Mouse (Mus musculus): ENCODE measurements around the gene Zfp457. TPM values are rescaled to one million over a fixed set of nuclear protein-coding genes. Genes with fewer than 3 reads are reported as not detected.
"Not testable (repeated sequence)": the region's sequence is repeated elsewhere in the genome, so short reads cannot be mapped to it uniquely, and the experiment has no call there.

Zfp457 gene
- polyA plus RNA-seq, 1 experiment from 2014 or later = 0.39 TPM

DNA sequence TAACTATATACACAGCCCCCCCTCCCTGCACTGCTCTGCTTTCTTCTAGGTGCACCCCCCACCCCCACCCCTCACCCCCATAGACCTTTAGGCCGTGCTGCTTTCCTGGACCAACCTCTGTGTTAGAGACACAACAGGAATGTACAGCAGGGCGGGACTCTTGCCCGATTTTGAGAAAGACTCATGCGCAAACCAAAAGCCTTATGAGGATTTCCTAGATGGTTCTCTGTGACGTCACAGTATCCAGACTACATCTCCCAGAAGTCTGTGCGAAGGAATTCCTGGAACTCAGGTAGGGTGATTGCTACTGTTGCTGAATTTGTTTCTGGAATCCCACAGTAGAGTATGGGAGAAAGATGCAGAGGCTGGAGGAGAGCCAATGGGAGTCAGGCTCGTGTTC lies 28.0 kb downstream of the Zfp457 start, which contains the start of gene Zfp458:
Gene Zfp458, minus strand, starts transcription at position 153 of the 400 bp plus-strand sequence.
- ATAC-seq (no peak), DNase-seq (no peak)
- no peaks in the 10 kb centered on the region for H3K36me3 ChIP-seq (replicated peaks; ENCODE audit: insufficient read depth, low read length)
- H3K9me3 ChIP-seq (ENCODE audit: low read length) = no peaks in the 10 kb centered on the region
- TF ChIP-seq CTCF (IDR thresholded peaks at IDR 0.05; ENCODE audit: low read depth) = no peak
- no peak for TF ChIP-seq EP300 (IDR thresholded peaks at IDR 0.05; ENCODE audit: low read depth)
- no peaks in the 10 kb centered on the region for H3K4me1 ChIP-seq (ENCODE audit: insufficient read depth)
- no peak within 1 kb of the TSS for H3K27ac ChIP-seq (ENCODE audit: low read depth)
- H3K4me2 ChIP-seq (ENCODE audit: low read depth, low read length) = no peak within 1 kb of the TSS
- 43% methylated on average over 7 of the region's 7 CpGs for WGBS (ENCODE audit: insufficient replicate concordance)
- no peak within 1 kb of the TSS for H3K9ac ChIP-seq (replicated peaks)
- H3K27me3 ChIP-seq (ENCODE audit: insufficient read depth, low read length) = no peaks in the 10 kb centered on the region
- no peak within 1 kb of the TSS for H3K4me3 ChIP-seq (ENCODE audit: low read depth, low read length)

- 0 out of 2 replicates have a peak overlapping the region, but pooled peaks have one; percentile 72 for H3K27ac ChIP-seq (ENCODE audit: low read depth)
- H3K4me3 ChIP-seq (ENCODE audit: low read depth, low read length) = peak overlapping the region; percentile 73
- not testable (repeated sequence) for DNase-seq; H3K4me1 ChIP-seq (ENCODE audit: insufficient read depth); H3K9me3 ChIP-seq (ENCODE audit: low read length); H3K36me3 ChIP-seq (replicated peaks; ENCODE audit: insufficient read depth, low read length); H3K27me3 ChIP-seq (ENCODE audit: insufficient read depth, low read length)
- peak; percentile 48 for ATAC-seq
- H3K4me2 ChIP-seq (ENCODE audit: low read depth, low read length) = peak overlapping the region; percentile 81
- WGBS (ENCODE audit: insufficient replicate concordance) = 35% methylated on average over 8 of the region's 9 CpGs
- peak overlapping the region; percentile 77 for H3K9ac ChIP-seq (replicated peaks)
These were observed 36.8 kb downstream of the Zfp457 start for GRCm38 (mm10) chr13:67269383-67270065.

GRCm38 (mm10) chr13:67268568-67269369 lies 37.5 kb downstream of the Zfp457 start:
- Histone ChIP-seq H3K27me3 (ENCODE audit: insufficient read depth, low read length) (no peaks in the 10 kb centered on the region), H3K9ac (replicated peaks) (peak overlapping the region; percentile 77), H3K36me3 (replicated peaks; ENCODE audit: insufficient read depth, low read length) (no peaks in the 10 kb centered on the region), H3K4me3 (ENCODE audit: low read depth, low read length) (peak overlapping the region; percentile 73), H3K9me3 (ENCODE audit: low read length) (peaks cover 7% of the 10 kb centered on the region), H3K27ac (ENCODE audit: low read depth) (peak overlapping the region; percentile 72), H3K4me2 (ENCODE audit: low read depth, low read length) (peak overlapping the region; percentile 81), H3K4me1 (ENCODE audit: insufficient read depth) (peaks cover 8% of the 10 kb centered on the region; the same call in 1 of the 2 replicates)
- TF ChIP-seq CTCF (IDR thresholded peaks at IDR 0.05; ENCODE audit: low read depth) (no peak), EP300 (IDR thresholded peaks at IDR 0.05; ENCODE audit: low read depth) (no peak)
- WGBS (ENCODE audit: insufficient replicate concordance) = 6% methylated on average over 18 of the region's 18 CpGs
- peak; percentile 65 for DNase-seq
- ATAC-seq = peak; percentile 96

Other genes with a start within 250 kb of the Zfp457 start
- 0.41 and 0.59 TPM in 2 replicates for gene Zfp712, start 245.3 kb downstream of the Zfp457 start, polyA plus RNA-seq (2015; fragmentation: Nextera tagmentation; extraction: Ambion mirVana)
- gene Zfp708, start 208.5 kb downstream of the Zfp457 start, polyA plus RNA-seq (2015; fragmentation: Nextera tagmentation; extraction: Ambion mirVana) = 0.66 and 0.78 TPM in 2 replicates
- 1.4 and 2.2 TPM in 2 replicates for gene Gm28557, start 197.9 kb downstream of the Zfp457 start, polyA plus RNA-seq (2015; fragmentation: Nextera tagmentation; extraction: Ambion mirVana)
- 0.13 and 0.18 TPM in 2 replicates for gene Rslcan18, start 190.2 kb downstream of the Zfp457 start, polyA plus RNA-seq (2015; fragmentation: Nextera tagmentation; extraction: Ambion mirVana)
- gene Zfp759, start 184.8 kb downstream of the Zfp457 start, polyA plus RNA-seq (2015; fragmentation: Nextera tagmentation; extraction: Ambion mirVana) = 0.40 and 0.56 TPM in 2 replicates
- 2.0 and 2.1 TPM in 2 replicates for gene Rsl1, start 133.3 kb downstream of the Zfp457 start, polyA plus RNA-seq (2015; fragmentation: Nextera tagmentation; extraction: Ambion mirVana)
- 0.43 and 0.53 TPM in 2 replicates for gene Zfp455, start 112.0 kb downstream of the Zfp457 start, polyA plus RNA-seq (2015; fragmentation: Nextera tagmentation; extraction: Ambion mirVana)
- gene Zfp458, start 28.0 kb downstream of the Zfp457 start, polyA plus RNA-seq (2015; fragmentation: Nextera tagmentation; extraction: Ambion mirVana) = 0.30 and 0.40 TPM in 2 replicates
- gene Zfp595, start 26.1 kb upstream of the Zfp457 start, polyA plus RNA-seq (2015; fragmentation: Nextera tagmentation; extraction: Ambion mirVana) = 0.63 and 0.65 TPM in 2 replicates
- 0.25 TPM in 1 of 2 replicates, not detected in the other for gene Gm28044, start 54.1 kb upstream of the Zfp457 start, polyA plus RNA-seq (2015; fragmentation: Nextera tagmentation; extraction: Ambion mirVana)
- 0.45 and 0.52 TPM in 2 replicates for gene Zfp953, start 54.1 kb upstream of the Zfp457 start, polyA plus RNA-seq (2015; fragmentation: Nextera tagmentation; extraction: Ambion mirVana)
- gene Gm28041, start 69.2 kb upstream of the Zfp457 start, polyA plus RNA-seq (2015; fragmentation: Nextera tagmentation; extraction: Ambion mirVana) = 0.42 TPM in 1 of 2 replicates, not detected in the other
- gene Zfp456, start 69.3 kb upstream of the Zfp457 start, polyA plus RNA-seq (2015; fragmentation: Nextera tagmentation; extraction: Ambion mirVana) = 0.41 and 0.58 TPM in 2 replicates
- gene Zfp429, start 93.3 kb upstream of the Zfp457 start, polyA plus RNA-seq (2015; fragmentation: Nextera tagmentation; extraction: Ambion mirVana) = 1.4 and 2.1 TPM in 2 replicates
- gene Zfp459, start 114.9 kb upstream of the Zfp457 start, polyA plus RNA-seq (2015; fragmentation: Nextera tagmentation; extraction: Ambion mirVana) = not detected in 2 replicates
- 4.5 and 5.0 TPM in 2 replicates for gene Zfp874a, start 145.1 kb upstream of the Zfp457 start, polyA plus RNA-seq (2015; fragmentation: Nextera tagmentation; extraction: Ambion mirVana)
- gene Zfp874b, start 177.8 kb upstream of the Zfp457 start, polyA plus RNA-seq (2015; fragmentation: Nextera tagmentation; extraction: Ambion mirVana) = 2.0 and 2.1 TPM in 2 replicates
- gene Zfp58, start 194.1 kb upstream of the Zfp457 start, polyA plus RNA-seq (2015; fragmentation: Nextera tagmentation; extraction: Ambion mirVana) = 2.1 and 2.5 TPM in 2 replicates
- not detected in 2 replicates for gene Gm26965, start 219.7 kb upstream of the Zfp457 start, polyA plus RNA-seq (2015; fragmentation: Nextera tagmentation; extraction: Ambion mirVana)
- 11.3 and 11.5 TPM in 2 replicates for gene Zfp87, start 219.7 kb upstream of the Zfp457 start, polyA plus RNA-seq (2015; fragmentation: Nextera tagmentation; extraction: Ambion mirVana)
- gene Zfp748, start 247.3 kb upstream of the Zfp457 start, polyA plus RNA-seq (2015; fragmentation: Nextera tagmentation; extraction: Ambion mirVana) = 1.6 and 1.9 TPM in 2 replicates